ENCODE assay signal across 9 mouse cellular contexts in the genomic region with DNA sequence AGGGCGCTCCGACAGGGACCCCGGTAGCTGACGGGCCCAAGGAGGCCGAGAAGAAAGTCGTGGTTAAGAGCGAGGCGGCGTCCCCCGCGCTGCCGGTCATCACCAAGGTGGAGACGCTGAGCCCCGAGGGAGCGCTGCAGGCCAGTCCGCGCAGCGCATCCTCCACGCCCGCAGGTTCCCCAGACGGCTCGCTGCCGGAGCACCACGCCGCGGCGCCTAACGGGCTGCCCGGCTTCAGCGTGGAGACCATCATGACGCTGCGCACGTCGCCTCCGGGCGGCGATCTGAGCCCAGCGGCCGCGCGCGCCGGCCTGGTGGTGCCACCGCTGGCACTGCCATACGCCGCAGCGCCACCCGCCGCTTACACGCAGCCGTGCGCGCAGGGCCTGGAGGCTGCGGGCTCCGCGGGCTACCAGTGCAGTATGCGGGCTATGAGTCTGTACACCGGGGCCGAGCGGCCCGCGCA. TPM values are rescaled to one million over a fixed set of nuclear protein-coding genes. Genes with fewer than 3 reads are reported as not detected.
DNase-seq lines count a peak whose midpoint lies in the region; ATAC-seq and TF ChIP-seq lines count a peak whose summit lies in the region.
"Had no signal": no experiment of that assay in that cellular context is flagged by ENCODE, and none has a peak within 500 bp of the region (broad histone marks: within the 10 kb centered on the region; RNA-seq: fewer than 3 reads in every experiment).

No protein-coding gene starts in this region.

- no peaks in the 10 kb centered on the region for H3K9me3 ChIP-seq in lung, embryonic 15.5 days
- no peaks in the 10 kb centered on the region for H3K9me3 ChIP-seq in neural tube, embryonic 15.5 days (replicated peaks)

- peak overlapping the region; percentile 95 for H3K4me2 ChIP-seq in lung, embryonic 15.5 days
- H3K4me2 ChIP-seq in neural tube, embryonic 15.5 days: peak overlapping the region; percentile 59

- no peak for TF ChIP-seq POLR2A in embryonic fibroblast, embryonic 13.5 days (IDR thresholded peaks at IDR 0.05; ENCODE audit: low read depth, low read length)

- ATAC-seq in lung, embryonic 15.5 days (ENCODE audit: borderline replicate concordance, extremely low read depth, low FRiP score, low TSS enrichment): no peak
- no peak for ATAC-seq in neural tube, embryonic 15.5 days (ENCODE audit: low FRiP score)

- H3K4me1 ChIP-seq in lung, embryonic 15.5 days: peaks cover 32% of the 10 kb centered on the region
- no peaks in the 10 kb centered on the region; the same call in 1 of the 2 replicates for H3K4me1 ChIP-seq in embryonic fibroblast, embryonic 13.5 days (ENCODE audit: control insufficient read depth, insufficient read depth, low read length)
- peaks cover 22% of the 10 kb centered on the region for H3K4me1 ChIP-seq in neural tube, embryonic 15.5 days

- no peak overlapping the region for H3K27ac ChIP-seq in lung, embryonic 15.5 days
- peak overlapping the region; percentile 91 for H3K27ac ChIP-seq in embryonic fibroblast, embryonic 13.5 days (ENCODE audit: insufficient read depth, low read length)
- no peak overlapping the region for H3K27ac ChIP-seq in neural tube, embryonic 15.5 days (replicated peaks)

- WGBS in lung, embryonic 15.5 days: under 1% methylated on average over 62 of the region's 62 CpGs
- under 1% methylated on average over 62 of the region's 62 CpGs for WGBS in neural tube, embryonic 15.5 days

- peak overlapping the region; percentile 53 for H3K4me3 ChIP-seq in lung, embryonic 15.5 days
- H3K4me3 ChIP-seq in embryonic fibroblast, embryonic 13.5 days (ENCODE audit: insufficient read depth, low read length): peak overlapping the region; percentile 83
- peak overlapping the region; percentile 39 for H3K4me3 ChIP-seq in neural tube, embryonic 15.5 days (replicated peaks)

- peaks cover 91% of the 10 kb centered on the region for H3K27me3 ChIP-seq in lung, embryonic 15.5 days
- H3K27me3 ChIP-seq in neural tube, embryonic 15.5 days (replicated peaks): peaks cover 91% of the 10 kb centered on the region

- no peak for TF ChIP-seq CTCF in embryonic fibroblast, embryonic 13.5 days (IDR thresholded peaks at IDR 0.05; ENCODE audit: borderline replicate concordance, insufficient read depth, low read length)

- 0 out of 2 replicates have a peak overlapping the region, but pooled peaks have one; percentile 13 for H3K9ac ChIP-seq in lung, embryonic 15.5 days
- 0 out of 2 replicates have a peak overlapping the region, but pooled peaks have one; percentile 1 for H3K9ac ChIP-seq in neural tube, embryonic 15.5 days (replicated peaks)

- H3K36me3 ChIP-seq in lung, embryonic 15.5 days: no peaks in the 10 kb centered on the region
- H3K36me3 ChIP-seq in neural tube, embryonic 15.5 days: no peaks in the 10 kb centered on the region

- no peak for DNase-seq in lung, adult 18-20 months
- DNase-seq in kidney, postnatal 14 days: peak; percentile 44
- DNase-seq in cerebellum, postnatal 10 days: no peak
- no peak for DNase-seq in spleen, postnatal 4 days (ENCODE audit: low spot score in 2 of 2)
- no peak for DNase-seq in layer of hippocampus, postnatal 10 days (ENCODE audit: low spot score in 2 of 2)

RNA-seq across cellular contexts. Expression of a gene that starts 1.2 kb away (rescaled TPM):
- polyA plus RNA-seq in lung, embryonic 15.5 days (2015; fragmentation: Nextera tagmentation; extraction: Ambion mirVana): 2.1 and 2.3 TPM in 2 replicates
- 14.6 and 18.1 TPM in 2 replicates for polyA plus RNA-seq in embryonic fibroblast, embryonic 13.5 days (2011; ENCODE audit: insufficient read length, low read depth, missing spikeins)
- polyA plus RNA-seq in neural tube, embryonic 15.5 days (2015; fragmentation: Nextera tagmentation; extraction: Ambion mirVana): 3.4 TPM in 2 replicates
- total RNA-seq in layer of hippocampus, postnatal 10 days (2021): 1 to 10 TPM; 1.5 to 2.5 TPM
- total RNA-seq: neutrophil, adult 5-6 weeks had no signal

RNA-seq across cellular contexts. Expression of a gene that starts 9.0 kb away (rescaled TPM):
- 60.2 and 60.8 TPM in 2 replicates for polyA plus RNA-seq in lung, embryonic 15.5 days (2015; fragmentation: Nextera tagmentation; extraction: Ambion mirVana)
- polyA plus RNA-seq in embryonic fibroblast, embryonic 13.5 days (2011; ENCODE audit: insufficient read length, low read depth, missing spikeins): 58.3 and 63.3 TPM in 2 replicates
- polyA plus RNA-seq in neural tube, embryonic 15.5 days (2015; fragmentation: Nextera tagmentation; extraction: Ambion mirVana): 50.6 and 52.5 TPM in 2 replicates
- 10 to 100 TPM; 28.1 to 29.3 TPM for total RNA-seq in layer of hippocampus, postnatal 10 days (2021)

RNA-seq across cellular contexts. Expression of a gene that starts 10.5 kb away (rescaled TPM):
- polyA plus RNA-seq in lung, embryonic 15.5 days (2015; fragmentation: Nextera tagmentation; extraction: Ambion mirVana): 6.8 and 8.5 TPM in 2 replicates
- 1.1 and 2.0 TPM in 2 replicates for polyA plus RNA-seq in embryonic fibroblast, embryonic 13.5 days (2011; ENCODE audit: insufficient read length, low read depth, missing spikeins)
- 0.15 and 0.51 TPM in 2 replicates for polyA plus RNA-seq in neural tube, embryonic 15.5 days (2015; fragmentation: Nextera tagmentation; extraction: Ambion mirVana)
- under 1 TPM in 1 of 2 experiments, not detected in 1; 0.21 TPM for total RNA-seq in layer of hippocampus, postnatal 10 days (2021)
- total RNA-seq: neutrophil, adult 5-6 weeks had no signal

RNA-seq across cellular contexts. Expression of a gene that starts 33.0 kb away (rescaled TPM):
- polyA plus RNA-seq in lung, embryonic 15.5 days (2015; fragmentation: Nextera tagmentation; extraction: Ambion mirVana): 151 and 157 TPM in 2 replicates
- 6.9 TPM in 2 replicates for polyA plus RNA-seq in embryonic fibroblast, embryonic 13.5 days (2011; ENCODE audit: insufficient read length, low read depth, missing spikeins)
- 1.6 and 15.7 TPM in 2 replicates for polyA plus RNA-seq in neural tube, embryonic 15.5 days (2015; fragmentation: Nextera tagmentation; extraction: Ambion mirVana)
- 1 to 10 TPM; 1.3 to 1.4 TPM for total RNA-seq in layer of hippocampus, postnatal 10 days (2021)
- total RNA-seq: neutrophil, adult 5-6 weeks had no signal
